Mouse (Mus musculus) frontal cortex, adult 2 months (tissue): Measurements from ENCODE around the gene Abhd12. TPM values are rescaled to one million over a fixed set of nuclear protein-coding genes. Genes with fewer than 3 reads are reported as not detected.

Experiments
- DNase-seq, 2 experiments: peaks; one replicate each; pipeline ENCODE4 v3.0.0; 2022; ENCODE audit warnings: low spot score in 1 of 2; ENCODE audit errors: extremely low spot score in 1 of 2
- polyA plus RNA-seq: library from polyadenylated mRNA; depleted of rRNA; stranded (reverse); fragments of >200 nt; gene quantifications from 2 replicates; pipeline ENCODE4 v1.2.3, GENCODE M21; 2012

Gene Abhd12
- polyA plus RNA-seq, 1 experiment = 286 TPM

DNA sequence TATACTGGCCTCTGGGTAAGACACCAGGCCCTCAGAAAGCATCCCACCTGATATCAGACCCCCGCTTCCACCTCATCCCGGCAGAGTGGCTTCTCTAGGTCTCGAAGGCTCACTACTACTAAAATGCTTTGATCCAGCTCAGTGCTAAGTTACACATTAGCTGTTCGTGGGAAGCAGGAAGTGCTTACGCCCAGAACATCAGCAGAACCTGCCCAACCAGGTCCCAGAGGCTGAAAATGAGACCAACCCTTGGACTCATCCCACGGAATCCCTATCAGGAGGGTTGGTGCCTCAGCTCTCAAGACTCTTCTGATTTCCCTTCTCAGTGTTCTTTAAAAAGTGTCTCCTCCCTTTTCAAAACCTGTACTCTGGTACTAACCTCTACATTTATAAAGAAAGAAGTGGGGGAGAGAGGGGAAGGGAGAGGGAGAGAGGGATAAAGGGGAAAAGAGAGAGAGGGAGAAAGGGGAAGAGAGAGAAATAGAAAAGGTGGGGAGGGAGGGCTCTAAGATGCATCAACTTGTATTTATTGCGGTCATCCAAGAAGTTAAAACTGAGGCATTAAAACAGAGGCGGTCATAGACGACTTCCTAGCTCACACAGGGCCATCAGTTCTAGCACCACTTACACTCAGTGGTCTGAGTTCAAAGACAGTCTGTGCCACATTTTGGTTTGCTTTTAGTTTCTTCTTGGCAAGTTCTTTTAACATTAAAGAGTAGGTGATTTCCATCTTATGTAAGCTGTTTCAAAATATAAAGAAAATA, 45.6 kb downstream of the Abhd12 start:
- no peak for DNase-seq

DNA sequence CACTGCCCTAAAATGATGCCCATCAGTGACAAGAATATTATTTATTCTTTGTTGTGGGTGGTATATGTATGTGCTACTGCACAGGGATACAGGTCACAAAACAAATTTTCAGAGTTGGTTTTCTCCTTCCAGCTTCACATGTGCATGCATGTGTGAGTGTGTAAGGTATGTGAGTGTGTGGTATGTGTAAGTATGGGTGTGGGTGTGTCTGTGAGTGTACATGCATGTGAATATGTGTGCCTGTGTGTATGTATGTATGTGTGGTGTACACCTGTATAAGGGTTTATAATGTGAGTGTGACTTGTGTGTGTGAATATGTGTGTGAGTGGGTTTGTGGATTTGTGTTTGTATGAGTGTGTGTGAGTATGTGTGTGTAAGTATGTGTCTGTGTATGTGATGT, 49.4 kb downstream of the Abhd12 start:
- no peak for DNase-seq

DNA sequence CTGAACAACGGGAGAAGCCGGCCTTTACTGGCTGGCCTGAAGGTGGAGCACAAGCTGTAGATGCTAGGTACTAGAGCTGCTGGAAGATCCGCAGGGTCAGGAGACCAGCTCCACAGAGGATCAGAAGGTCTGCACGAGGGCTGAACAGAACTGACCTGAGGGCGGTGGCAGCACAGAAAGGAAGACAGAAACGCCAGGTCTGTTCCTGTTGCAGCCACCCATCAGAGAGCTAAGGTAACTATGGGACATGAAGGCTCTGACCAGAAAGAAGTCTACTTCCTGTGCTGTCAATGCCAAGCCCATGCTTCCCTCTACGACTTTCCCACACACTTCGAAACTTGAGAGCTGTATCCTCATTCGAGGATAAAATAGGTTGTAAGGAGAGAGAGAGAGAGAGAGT, 53.3 kb downstream of the Abhd12 start:
- no peak for DNase-seq

DNA sequence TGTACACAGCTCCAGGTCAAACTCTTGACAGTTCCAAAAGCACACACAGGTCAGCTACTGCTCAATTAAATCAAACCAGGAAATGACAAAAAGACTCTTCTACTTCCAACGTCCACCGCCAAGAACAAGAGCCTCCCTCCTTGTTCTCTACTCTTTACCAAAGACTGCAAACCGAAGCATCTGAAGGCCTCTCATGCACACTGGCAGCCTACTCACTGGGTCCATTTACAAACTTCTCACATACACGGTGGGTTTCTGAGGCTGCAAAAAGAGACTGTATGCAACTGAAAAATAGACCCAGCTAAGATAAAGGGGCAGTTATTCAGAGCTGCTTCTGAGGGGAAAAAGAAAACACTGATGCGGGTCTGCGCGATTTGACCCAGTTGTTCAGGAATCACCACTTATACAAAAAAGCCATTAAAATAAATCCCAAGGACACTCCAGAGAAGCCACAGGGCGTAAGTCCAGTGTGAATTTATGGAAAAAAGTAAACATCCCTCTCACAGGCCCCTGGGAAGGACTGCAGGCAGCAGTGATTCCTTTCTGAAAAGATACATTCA, 57.0 kb downstream of the Abhd12 start:
- no peak for DNase-seq

DNA sequence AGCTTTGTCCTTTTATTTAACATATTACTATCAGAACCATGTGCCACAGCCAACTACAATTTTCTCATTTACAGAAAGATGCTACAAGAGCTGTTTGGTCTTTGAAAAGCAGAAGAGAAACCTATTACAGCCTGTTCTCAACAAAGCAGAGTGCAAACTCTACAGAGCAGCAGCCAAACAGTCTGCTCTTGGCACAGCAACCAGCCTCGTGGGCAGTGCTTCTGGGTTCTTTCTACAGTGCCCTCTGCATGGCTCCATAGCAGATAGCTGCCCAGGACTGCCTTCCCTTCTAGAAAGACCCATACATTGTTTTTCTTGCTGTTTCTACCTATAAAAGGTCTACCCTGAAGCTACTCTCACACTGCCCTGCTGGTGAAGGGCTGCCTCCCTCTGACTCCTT, 59.7 kb downstream of the Abhd12 start:
- DNase-seq = peak; percentile 71 to 73

DNA sequence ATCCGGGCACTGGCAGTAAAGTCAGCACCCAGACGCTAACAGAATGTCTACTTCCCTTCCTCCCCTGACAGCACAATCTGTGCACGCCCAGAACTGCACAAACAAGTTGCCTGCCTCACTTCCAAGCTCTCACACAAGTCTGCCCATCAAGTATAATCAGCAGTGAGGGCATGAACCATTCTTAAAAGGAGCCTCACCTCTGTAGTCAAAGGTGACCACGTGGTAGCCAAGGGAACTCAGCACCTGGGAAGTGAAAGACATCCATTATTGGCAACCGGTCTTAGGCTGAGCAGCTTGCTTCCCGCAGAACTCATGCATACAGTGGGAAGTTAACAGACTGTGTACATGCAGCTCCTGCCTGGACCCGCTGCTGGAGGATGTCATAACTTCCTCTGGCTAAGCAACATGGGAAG, 62.5 kb downstream of the Abhd12 start:
- no peak for DNase-seq

DNA sequence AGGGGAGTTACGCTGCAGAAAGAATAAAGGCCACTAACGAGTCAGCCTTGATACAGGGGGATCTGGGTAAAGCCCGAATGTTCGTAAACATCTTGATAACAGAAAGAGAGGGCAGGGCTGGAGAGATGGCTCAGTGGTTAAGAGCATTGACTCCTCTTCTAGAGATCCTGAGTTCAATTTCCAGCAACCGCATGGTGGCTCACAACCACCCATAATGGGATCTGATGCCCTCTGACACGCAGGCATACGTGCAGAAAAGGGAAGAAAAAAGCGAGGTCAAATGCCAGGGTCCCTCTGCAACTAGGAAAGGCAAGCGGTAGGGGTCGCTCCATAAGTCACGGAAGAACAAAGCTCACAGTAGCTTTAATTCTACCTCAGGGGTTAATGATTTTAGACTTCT, 63.4 kb downstream of the Abhd12 start:
- no peak for DNase-seq

DNA sequence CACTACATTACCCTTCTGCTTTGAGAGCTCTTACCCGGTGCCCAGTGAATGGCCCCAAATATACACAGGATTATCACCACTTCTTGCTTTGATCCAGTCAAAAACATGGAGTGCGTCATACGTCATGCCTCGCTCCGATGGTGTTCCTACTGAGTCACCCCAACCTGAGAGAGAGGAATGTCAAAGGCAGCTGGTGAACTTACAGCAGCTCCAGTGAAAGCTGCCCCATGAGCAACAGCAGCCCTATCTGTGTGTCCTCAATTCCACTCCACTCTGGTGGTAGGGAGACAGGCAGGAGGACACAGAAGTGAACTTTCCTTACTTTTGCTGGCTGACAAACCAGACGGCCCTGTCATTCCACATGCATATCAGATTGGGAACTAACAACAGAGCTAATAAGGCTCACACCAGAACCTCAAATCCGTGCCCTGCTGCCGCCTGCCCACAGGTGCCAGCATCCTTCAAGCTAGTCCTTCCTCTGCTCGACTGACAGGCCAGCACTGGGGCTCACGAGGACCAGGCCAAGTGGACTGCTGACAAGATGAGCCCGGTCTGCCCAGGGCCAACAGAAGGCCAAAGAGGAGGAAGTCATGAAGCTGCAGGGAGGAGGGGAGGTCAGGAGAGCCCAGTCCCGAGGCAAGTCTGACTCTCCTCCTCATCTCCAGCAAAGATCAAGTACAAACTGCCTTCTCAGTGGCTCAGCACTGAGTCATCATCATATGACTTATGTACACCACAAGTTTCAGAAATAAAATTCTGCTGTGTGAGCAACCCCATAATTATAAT, 64.7 kb downstream of the Abhd12 start:
- DNase-seq = peak in 1 of 2 experiments; percentile 66

DNA sequence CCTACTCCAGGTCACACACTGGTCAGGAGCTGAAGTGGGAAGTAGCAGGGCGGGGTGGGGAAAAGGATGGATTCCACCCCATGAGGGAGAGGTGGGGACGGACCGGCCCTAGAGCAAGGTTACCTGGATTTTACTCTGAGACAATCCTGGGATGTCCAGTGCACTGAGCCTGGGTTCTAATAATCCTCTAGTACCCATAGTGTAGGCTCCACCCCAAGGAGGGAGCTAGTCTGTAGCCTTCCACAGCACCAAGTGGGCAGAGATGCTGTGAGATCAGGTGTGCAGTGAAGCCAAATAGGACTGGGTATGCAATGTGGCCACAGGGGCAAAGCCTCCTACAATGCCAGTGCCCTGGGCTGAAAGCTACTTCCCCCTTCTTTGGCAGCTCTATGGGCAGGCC, 66.8 kb downstream of the Abhd12 start:
- DNase-seq = no peak

DNA sequence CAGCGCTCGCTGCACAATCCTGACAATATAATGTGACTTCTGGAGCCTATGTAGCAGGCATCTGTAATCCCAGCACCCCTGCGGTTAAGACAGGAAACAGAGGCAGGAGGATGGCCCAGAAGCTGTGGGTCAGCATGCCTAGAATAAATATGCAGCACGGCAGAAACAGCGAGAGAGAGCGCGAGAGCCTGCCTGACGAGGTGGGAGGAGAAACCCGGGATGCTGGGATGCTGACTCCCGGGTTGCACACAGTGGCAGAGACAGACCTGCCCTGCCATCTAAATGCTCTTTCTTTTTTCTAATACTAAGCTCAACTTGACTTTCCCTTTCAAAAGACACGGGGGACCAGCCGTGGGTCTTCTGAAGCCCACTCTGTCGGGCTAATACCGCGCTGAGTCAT, 67.6 kb downstream of the Abhd12 start:
- DNase-seq = no peak

DNA sequence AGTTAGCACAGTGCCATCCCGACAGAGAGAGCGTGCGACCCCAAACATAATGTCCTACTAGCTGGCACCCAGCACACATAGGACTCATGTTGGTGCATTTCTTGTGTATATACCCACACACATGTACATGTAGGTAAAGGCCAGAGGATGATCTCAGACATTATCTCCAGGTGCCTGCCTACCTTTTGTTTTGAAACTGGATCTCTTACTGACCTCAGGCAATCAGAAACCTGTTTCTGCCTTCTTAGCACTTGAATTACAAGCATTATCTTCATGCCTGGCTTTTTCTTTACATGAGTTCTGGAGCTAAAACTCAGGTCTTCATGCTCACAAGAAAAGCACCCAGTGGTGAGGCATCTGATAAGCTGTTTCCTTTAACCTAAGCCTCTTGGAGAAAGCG, 68.6 kb downstream of the Abhd12 start:
- no peak for DNase-seq

DNA sequence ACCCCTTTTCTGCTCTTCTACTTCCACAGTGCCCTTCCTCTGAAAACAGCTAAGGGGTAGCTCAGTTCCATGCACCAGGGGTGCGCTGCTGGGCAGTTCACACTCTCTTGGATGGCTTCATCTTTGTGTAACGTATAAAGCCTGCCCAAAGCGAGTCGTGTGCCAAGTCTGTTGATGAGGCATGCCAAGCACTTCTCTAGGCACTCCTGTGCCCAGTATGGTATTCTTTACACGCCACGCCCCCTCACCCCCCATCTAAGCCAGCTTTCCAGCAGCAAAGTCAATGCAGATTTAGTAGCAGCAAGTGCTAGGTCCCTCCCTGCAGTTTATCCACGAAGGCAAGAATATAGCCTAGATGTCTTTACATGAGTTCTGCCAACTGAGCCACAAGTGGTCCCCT, 69.9 kb downstream of the Abhd12 start:
- DNase-seq = no peak

DNA sequence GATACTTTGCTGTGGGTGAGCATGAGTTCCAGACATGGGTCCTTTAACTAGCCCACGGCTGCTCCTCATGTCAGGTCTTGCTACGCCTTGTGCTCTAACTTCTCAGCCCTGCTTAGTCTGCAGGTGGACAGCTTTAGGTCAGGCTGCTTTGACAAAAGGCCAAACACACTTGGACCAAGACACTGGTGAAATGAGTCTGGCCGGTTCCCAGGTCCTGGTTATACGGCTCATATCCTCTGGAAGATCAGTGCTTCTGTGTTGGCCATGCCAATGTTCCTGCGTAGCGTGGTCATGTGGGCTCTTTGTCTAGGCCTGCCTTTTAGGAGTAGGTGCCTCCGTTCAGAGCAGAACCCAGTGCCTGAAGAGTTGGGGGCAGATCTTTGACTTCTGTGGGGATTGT, 72.5 kb downstream of the Abhd12 start:
- DNase-seq = no peak

DNA sequence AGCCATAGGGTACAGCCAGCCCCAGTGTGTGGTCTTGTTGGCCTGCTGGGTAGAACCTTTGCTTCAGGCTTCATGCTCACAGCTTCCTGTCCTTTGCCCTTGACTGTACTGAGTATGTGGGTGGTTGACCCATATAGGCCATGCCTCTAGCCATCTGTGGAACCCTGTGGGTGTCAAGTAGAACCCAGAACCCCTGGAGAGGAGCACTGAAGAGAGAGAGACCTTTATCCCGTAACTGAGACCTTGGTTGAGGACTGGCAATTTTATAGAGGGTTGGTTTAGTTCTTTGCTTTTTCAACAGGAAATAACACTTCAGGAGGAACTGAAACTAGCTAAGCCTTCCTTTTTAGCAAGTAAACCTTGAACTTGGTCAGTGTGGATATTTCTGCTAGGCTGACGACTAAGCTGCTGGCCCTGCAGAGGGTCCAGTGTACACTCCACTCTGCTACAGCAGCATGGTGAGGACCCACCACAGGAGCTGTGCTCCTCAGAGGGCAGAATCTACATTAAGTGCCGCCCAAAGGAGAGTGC, 73.6 kb downstream of the Abhd12 start:
- no peak for DNase-seq

DNA sequence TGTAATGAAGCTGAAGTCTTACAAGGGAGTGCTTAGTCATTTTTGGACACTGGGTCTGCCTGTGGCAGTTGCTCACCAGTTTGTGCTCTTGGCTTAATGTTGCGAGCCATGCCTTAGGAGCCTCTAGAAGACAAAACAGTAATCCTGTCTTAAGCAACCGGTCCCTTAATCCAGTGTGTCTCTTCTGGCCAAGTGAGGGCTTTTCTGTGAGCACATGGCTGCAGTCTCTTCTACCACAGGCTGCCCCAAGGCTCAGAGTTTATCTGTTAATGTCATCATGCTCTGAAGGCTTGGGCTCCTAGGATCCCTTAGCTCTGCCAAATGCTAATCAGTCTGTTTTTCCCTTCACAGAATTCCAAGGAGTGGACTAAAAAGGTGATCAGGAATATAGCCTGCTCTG, 74.5 kb downstream of the Abhd12 start:
- DNase-seq = no peak

DNA sequence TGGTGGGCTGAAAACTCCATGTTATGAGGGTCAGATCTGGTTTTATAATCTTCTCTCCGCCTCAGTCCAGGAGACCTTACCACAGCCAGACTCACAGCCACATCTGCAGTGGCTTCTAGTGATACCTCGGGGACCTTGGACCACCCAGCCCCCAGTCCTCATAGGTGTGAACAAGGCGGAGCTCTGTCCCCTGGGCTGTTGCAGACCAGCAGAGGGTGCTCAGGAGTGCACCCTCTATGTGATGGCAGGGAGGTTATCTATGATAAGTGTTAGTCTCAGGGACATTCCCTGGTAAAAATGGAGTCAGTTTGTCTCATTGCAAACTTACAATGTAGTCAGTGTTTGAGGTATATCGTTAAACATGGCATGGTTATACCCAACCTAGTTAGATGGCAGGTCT, 75.9 kb downstream of the Abhd12 start:
- no peak for DNase-seq

DNA sequence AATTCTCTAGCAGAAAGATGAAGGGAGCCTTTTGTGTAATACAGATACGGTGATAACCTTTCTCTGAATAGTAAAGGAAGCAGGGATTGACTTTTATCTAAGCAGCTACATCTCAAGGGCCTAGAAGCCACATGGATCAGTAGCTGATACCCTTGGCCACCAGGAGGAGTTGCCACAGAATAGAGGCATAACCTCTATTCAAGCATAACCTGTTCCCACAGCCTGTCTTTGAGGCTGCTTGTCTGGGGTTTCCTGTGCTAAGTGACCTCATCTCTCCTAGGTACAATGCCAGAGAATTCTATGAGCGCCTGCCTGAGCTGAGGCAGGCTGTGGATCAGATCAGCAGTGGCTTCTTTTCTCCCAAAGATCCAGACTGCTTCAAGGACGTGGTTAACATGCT, 76.4 kb downstream of the Abhd12 start:
- DNase-seq = no peak

DNA sequence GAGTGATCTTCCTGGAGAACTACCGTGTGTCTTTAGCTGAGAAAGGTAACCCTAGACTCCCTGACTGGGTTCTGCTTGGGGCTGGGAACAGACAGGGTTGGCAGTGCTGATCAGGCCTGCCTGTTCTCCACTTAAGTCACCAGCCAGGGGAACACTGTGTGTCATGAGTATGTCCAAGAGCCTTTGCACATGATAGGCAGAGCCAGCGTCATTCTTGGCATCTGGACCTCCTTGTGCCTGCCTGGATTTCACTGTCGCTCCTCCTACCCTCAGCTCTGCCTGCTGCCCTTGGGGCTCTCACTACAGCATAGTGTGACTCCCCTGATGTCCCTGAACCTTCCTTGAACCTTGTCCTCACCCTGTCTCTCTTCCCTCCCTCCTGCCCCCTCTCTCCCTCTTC, 78.1 kb downstream of the Abhd12 start:
- DNase-seq = no peak

DNA sequence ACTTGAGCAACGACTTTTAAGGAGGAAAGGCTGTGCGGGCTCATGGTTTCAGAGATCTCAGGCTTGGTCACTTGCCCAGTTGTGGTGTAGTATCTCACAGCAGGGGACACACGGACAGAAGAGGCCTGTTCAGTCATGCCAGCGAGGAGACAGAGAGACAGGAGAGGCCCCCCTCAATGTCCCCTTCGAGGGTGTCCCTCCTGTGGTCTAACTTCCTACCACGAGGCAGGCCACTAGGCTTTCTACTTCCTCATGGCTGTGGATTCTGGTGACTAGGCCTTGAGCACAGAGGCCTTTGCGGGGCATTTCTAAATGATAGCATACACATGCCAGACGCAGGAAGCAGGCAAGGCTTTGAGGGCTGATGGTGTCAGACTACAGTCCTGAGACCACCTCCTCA, 81.6 kb downstream of the Abhd12 start:
- no peak for DNase-seq

DNA sequence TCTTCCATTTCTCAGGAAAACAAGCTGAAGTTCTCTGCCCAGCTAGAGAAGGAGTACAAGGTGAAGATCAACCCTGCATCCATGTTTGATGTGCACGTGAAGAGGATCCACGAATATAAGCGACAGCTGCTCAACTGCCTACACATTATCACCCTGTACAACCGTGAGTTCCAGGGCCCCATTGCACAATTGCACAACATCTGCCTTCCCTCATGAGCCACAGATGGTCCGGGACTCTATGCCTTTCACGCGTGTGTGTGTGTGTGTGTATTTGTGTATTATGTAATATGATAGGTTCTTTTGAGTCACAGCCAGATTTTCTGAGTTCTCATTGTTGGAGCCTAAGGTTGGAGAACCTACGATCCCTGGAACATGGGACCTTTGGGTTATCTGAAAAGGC, 83.8 kb downstream of the Abhd12 start:
- no peak for DNase-seq

DNA sequence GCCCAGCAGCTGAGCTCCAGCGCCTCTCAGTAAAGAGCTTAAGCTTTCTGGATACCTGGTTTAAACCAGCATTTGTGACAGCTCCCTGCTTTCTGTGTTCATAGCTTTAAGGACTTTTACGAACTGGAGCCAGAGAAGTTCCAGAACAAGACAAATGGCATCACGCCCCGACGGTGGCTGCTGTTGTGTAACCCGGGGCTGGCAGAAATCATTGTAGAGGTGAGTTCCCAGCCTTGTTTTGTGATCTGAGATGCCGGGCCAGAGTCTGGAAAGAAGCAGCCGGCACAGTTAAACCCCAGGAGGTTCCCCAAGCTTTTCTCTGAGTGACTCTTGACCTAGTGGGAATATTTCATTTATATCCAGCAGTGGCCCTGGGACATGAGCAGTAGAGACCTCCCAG, 85.8 kb downstream of the Abhd12 start:
- DNase-seq = no peak
